Mouse (Mus musculus) ES-Bruce4 (cell line): Measurements from ENCODE around the gene Chrna9. TPM values are rescaled to one million over a fixed set of nuclear protein-coding genes. Genes with fewer than 3 reads are reported as not detected.

ENCODE experiments used
- H3K27ac ChIP-seq: 2 replicates; pipeline ENCODE4 v1.5.1; 2012; ENCODE audit warnings: low read length, inconsistent platforms; ENCODE audit not compliant: insufficient read depth
- H3K27me3 ChIP-seq: 2 replicates; pipeline ENCODE4 v1.6.1; 2012; ENCODE audit warnings: mild to moderate bottlenecking, low read length, inconsistent platforms; ENCODE audit not compliant: control insufficient read depth, poor library complexity, insufficient read depth, severe bottlenecking
- H3K36me3 ChIP-seq: 2 replicates; pipeline ENCODE4 v1.6.1; 2012; ENCODE audit warnings: inconsistent platforms, mild to moderate bottlenecking, low read length, moderate library complexity; ENCODE audit not compliant: control insufficient read depth, poor library complexity, insufficient read depth, severe bottlenecking
- H3K4me1 ChIP-seq: one replicate; pipeline ENCODE4 v1.8.1; 2011; ENCODE audit warnings: low read length; ENCODE audit not compliant: control insufficient read depth, insufficient read depth
- H3K4me3 ChIP-seq: 2 replicates; pipeline ENCODE4 v1.5.1; 2011; ENCODE audit warnings: low read depth, mild to moderate bottlenecking, low read length
- H3K9ac ChIP-seq: 2 replicates; pipeline ENCODE4 v1.6.1; 2012; ENCODE audit warnings: low read depth, mild to moderate bottlenecking, inconsistent platforms; ENCODE audit not compliant: poor library complexity, severe bottlenecking
- H3K9me3 ChIP-seq: replicated peaks from 2 replicates; pipeline ENCODE4 v1.6.1; 2012; ENCODE audit warnings: mild to moderate bottlenecking, low read length, inconsistent platforms; ENCODE audit not compliant: control insufficient read depth, poor library complexity, insufficient read depth, severe bottlenecking
- CTCF ChIP-seq: IDR thresholded peaks from one replicate; pipeline ENCODE4 v1.8.1; 2011; ENCODE audit warnings: low read depth, low read length
- EP300 ChIP-seq: IDR thresholded peaks from 2 replicates; pipeline ENCODE4 v1.6.1; 2011; ENCODE audit warnings: low read depth, low read length; ENCODE audit not compliant: insufficient read depth
- POLR2A ChIP-seq: IDR thresholded peaks from one replicate; pipeline ENCODE4 v1.8.1; 2011; ENCODE audit warnings: low read length; ENCODE audit not compliant: insufficient read depth
- polyA plus RNA-seq: library from polyadenylated mRNA; stranded (reverse); fragments of >200 nt; gene quantifications from 2 replicates; pipeline ENCODE4 v1.2.4, GENCODE M21; 2011; ENCODE audit warnings: low read depth; ENCODE audit not compliant: missing spikeins, insufficient read depth, insufficient read length

Chrna9 gene
- polyA plus RNA-seq, 1 experiment = 5.6 TPM

DNA sequence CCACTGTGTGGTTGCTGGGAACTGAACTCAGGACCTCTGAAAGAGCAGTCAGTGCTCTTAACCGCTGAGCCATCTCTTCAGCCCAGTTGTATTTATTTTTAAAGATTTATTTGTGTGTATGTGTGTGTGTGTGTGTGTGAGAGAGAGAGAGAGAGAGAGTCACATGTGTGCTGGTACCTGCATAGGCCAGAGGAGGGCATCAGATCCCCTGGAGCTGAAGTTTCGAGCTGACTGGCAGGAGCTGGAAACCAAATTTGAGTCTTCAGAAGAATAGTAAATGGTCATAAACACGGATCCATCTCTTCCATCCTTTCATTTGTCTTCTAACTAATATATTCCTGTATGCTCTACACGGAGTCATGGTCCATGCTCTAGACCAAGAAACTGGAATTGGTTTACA lies 1.5 kb upstream of the Chrna9 start:
- no peak overlapping the region for H3K27ac ChIP-seq
- no peaks in the 10 kb centered on the region for H3K36me3 ChIP-seq
- no peaks in the 10 kb centered on the region for H3K9me3 ChIP-seq
- H3K4me3 ChIP-seq = no peak overlapping the region
- no peaks in the 10 kb centered on the region for H3K4me1 ChIP-seq
- no peaks in the 10 kb centered on the region for H3K27me3 ChIP-seq
- TF ChIP-seq EP300 = no peak
- TF ChIP-seq CTCF = peak; percentile 2
- H3K9ac ChIP-seq = no peak overlapping the region

DNA sequence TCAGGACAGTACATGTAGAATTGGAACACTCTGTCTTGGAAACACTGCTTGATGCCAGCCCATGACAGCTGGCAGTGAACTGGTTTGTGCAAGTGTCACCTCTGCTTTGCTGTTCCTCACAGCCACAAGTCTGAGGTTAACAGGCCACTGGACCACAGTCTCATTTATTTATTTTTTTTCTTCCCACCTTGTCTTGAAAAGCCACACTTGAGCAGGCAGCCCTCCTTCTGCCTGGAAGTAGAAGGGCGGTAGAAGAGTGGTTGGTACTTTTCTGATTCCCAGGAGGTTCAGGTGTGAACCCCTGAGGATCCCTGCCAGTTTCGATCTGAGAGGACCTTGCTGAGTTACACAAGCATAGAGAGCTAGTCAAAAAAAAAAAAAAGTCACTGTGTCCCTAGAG lies 957 bp upstream of the Chrna9 start:
- H3K27ac ChIP-seq = no peak overlapping the region
- no peaks in the 10 kb centered on the region for H3K9me3 ChIP-seq
- no peaks in the 10 kb centered on the region for H3K36me3 ChIP-seq
- no peak overlapping the region for H3K4me3 ChIP-seq
- TF ChIP-seq CTCF = no peak
- H3K27me3 ChIP-seq = no peaks in the 10 kb centered on the region
- H3K4me1 ChIP-seq = no peaks in the 10 kb centered on the region
- no peak overlapping the region for H3K9ac ChIP-seq

DNA sequence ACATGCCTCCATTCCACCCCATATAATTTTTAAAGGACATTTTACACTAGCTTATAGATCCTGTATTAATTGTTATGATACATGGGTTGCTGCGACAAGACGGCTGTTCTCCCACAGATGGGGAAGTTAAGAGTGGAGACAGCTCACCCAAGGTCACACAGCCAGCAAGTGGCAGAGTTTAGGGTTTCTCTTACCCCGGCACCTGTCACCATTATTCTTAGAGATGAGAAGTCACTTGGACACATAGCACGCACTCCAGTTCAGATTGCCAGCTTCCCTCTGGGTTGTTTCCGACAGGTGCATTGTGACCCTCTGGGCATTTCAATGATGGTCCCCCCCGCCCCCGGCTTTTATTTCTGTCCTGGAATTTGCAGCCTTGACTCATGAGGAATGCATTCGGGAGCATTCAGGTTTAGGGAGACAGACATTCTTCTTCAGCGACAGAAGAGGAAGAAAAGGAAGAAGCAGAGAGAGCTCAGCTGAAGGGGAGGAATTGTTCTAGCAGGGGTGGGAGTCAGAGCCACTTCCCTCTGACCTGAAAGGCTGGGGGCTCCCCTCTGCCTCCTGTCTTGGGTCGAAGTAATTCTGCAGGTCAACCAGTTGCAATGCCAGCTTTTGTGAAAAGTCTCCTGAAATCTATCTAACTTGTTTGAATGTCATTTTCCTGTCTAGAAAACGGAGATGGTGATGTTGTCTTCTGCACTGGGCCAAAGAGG lies 2.4 kb downstream of the Chrna9 start:
- Histone ChIP-seq H3K36me3 (no peaks in the 10 kb centered on the region), H3K4me3 (no peak overlapping the region), H3K9me3 (no peaks in the 10 kb centered on the region), H3K9ac (no peak overlapping the region), H3K4me1 (no peaks in the 10 kb centered on the region), H3K27me3 (no peaks in the 10 kb centered on the region), H3K27ac (no peak overlapping the region)
- no peak for TF ChIP-seq EP300
- no peak for TF ChIP-seq POLR2A
- TF ChIP-seq CTCF = no peak

DNA sequence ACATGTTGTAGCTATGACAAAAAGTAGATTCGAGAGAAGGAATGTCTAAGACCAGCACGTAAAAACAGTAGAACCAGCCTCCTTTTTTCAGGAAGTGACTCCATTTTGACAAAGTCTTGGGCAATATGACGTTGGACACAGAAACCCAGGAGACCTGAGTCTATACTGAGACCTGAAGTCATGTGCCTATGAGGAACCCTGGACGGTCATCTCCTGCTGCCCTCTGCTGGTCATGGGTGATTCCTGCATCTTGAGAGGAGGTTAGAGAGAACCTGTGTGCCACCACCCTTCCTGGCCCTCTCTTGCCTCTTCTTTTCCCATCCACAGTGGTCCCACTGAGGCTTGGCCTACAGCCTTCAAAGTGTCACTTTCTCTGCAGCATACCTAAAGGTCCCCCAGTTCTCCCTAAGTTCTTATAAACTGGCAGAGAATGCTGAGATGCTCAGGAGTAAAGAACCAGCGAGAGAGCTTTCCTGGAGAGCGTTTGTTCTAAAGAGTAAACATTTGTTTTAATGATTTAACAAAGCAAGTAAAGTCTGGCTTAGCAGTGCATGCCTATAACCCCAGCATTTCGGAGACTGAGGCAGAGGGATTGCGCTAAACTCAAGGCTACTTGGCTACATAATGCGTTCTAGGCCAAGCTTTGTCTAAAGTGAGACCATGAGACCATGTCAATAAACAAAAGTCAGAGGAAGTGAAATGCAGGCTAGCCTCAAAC lies 3.4 kb downstream of the Chrna9 start:
- Histone ChIP-seq H3K9me3 (no peaks in the 10 kb centered on the region), H3K4me3 (no peak overlapping the region), H3K4me1 (no peaks in the 10 kb centered on the region), H3K27me3 (no peaks in the 10 kb centered on the region), H3K9ac (no peak overlapping the region), H3K27ac (no peak overlapping the region), H3K36me3 (no peaks in the 10 kb centered on the region)
- TF ChIP-seq CTCF (peak; percentile 95), EP300 (no peak), POLR2A (no peak)

DNA sequence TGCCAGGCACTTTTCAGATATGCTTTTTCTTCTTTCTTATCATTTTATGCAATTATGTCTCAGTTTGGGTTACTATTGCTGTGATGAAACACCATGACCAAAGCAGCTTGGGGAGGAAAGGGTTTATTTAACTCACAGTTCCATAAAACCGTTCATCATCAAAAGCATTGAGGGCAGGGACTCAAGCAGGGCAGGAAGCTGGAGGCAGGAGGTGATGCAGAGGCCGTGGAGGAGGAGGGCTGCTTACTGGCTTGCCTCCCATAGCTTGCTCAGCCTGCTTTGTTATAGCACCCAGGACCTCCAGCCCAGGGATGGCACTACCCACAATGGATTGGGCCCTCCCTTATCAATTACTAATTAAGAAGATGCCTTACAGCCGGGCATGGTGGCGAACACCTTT lies 6.4 kb downstream of the Chrna9 start:
- H3K9ac ChIP-seq = no peak overlapping the region
- no peaks in the 10 kb centered on the region for H3K4me1 ChIP-seq
- no peak for TF ChIP-seq CTCF
- no peak for TF ChIP-seq EP300
- no peak for TF ChIP-seq POLR2A

DNA sequence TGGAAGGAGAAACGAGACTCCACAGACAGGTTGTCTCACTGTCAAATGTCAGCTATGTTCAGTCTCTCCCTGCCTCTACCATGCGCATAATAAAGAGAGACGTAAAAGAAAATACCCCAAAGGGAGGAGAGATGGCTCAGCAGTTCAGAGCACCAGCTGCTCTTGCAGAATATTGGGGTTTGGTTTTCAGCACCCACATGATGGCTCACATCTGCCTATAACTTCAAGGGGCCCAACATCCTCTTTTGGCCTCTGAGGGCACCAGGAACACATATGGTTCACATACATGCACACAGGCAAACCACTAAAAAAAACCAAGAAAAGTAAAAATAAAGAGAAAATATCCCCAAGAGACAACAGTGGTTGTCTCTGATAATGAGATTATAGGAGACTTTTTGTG lies 15.1 kb downstream of the Chrna9 start:
- no peaks in the 10 kb centered on the region for H3K36me3 ChIP-seq
- no peak overlapping the region for H3K4me3 ChIP-seq
- no peaks in the 10 kb centered on the region for H3K9me3 ChIP-seq
- no peak for TF ChIP-seq CTCF
- no peak for TF ChIP-seq POLR2A
- no peak for TF ChIP-seq EP300
- H3K4me1 ChIP-seq = no peaks in the 10 kb centered on the region
- H3K9ac ChIP-seq = no peak overlapping the region
- H3K27me3 ChIP-seq = no peaks in the 10 kb centered on the region
- H3K27ac ChIP-seq = no peak overlapping the region

More for the DNA sequence above, 6.4 kb downstream of the Chrna9 start:
- no peaks in the 10 kb centered on the region for H3K9me3 ChIP-seq
- no peaks in the 10 kb centered on the region for H3K27me3 ChIP-seq
- no peaks in the 10 kb centered on the region for H3K36me3 ChIP-seq
- no peak overlapping the region for H3K27ac ChIP-seq
- no peak overlapping the region for H3K4me3 ChIP-seq
